Mouse (Mus musculus): Measurements from ENCODE around the gene Itga11. TPM values are rescaled to one million over a fixed set of nuclear protein-coding genes. Genes with fewer than 3 reads are reported as not detected.
A peak's percentile ranks its signal among the peaks of the same experiment; 100 is the strongest.

The Itga11 gene
- polyA plus RNA-seq, 1 experiment from 2014 or later, result 2.8 TPM

GRCm38 (mm10) chr9:62675172-62675571 is 2.5 kb upstream of the Itga11 start:
- 76% methylated on average over 1 of the region's 1 CpGs for WGBS
- Histone ChIP-seq H3K36me3 (ENCODE audit: control insufficient read depth, insufficient read depth, low read length) (no peaks in the 10 kb centered on the region), H3K27me3 (replicated peaks; ENCODE audit: control insufficient read depth, insufficient read depth, low read length) (peaks cover 25% of the 10 kb centered on the region), H3K9ac (ENCODE audit: low read depth, low read length) (no peak overlapping the region), H3K4me1 (ENCODE audit: control insufficient read depth, insufficient read depth, low read length) (peaks cover 19% of the 10 kb centered on the region), H3K4me2 (ENCODE audit: low read depth, low read length) (no peak overlapping the region), H3K4me3 (ENCODE audit: low read length) (no peak overlapping the region), H3K27ac (ENCODE audit: low read length) (no peak overlapping the region), H3K9me3 (ENCODE audit: control insufficient read depth, low read length) (no peaks in the 10 kb centered on the region)
- no peak for ATAC-seq

GRCm38 (mm10) chr9:62678550-62679155 is 1.0 kb downstream of the Itga11 start:
- WGBS, result 9% methylated on average over 22 of the region's 22 CpGs
- ATAC-seq, result no peak
- Histone ChIP-seq H3K9ac (ENCODE audit: low read depth, low read length) (peak overlapping the region; percentile 67), H3K9me3 (ENCODE audit: control insufficient read depth, low read length) (no peaks in the 10 kb centered on the region), H3K4me3 (ENCODE audit: low read length) (peak overlapping the region; percentile 59), H3K4me1 (ENCODE audit: control insufficient read depth, insufficient read depth, low read length) (peaks cover 19% of the 10 kb centered on the region), H3K27ac (ENCODE audit: low read length) (no peak overlapping the region), H3K27me3 (replicated peaks; ENCODE audit: control insufficient read depth, insufficient read depth, low read length) (peaks cover 25% of the 10 kb centered on the region), H3K36me3 (ENCODE audit: control insufficient read depth, insufficient read depth, low read length) (no peaks in the 10 kb centered on the region), H3K4me2 (ENCODE audit: low read depth, low read length) (peak overlapping the region; percentile 79)

DNA sequence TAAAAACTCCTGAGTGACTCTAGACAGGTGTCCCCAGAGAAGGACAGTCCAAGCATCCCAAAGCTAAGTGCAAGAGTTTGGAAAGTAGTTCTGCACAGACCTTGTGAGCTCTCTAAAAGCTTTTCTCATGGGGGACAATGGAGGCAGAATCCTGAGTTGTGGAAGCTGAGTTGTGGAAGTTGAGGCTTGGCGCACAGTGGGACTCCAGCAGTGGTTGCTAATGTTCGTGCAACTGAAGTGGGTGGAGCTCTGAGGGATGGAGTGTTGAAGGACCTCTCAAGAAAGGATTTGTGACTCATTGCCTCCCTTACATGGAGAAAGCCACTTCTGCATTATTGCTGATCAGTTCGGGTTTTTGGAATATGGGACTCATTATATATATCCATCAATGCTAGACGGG is 1.8 kb downstream of the Itga11 start:
- no peaks in the 10 kb centered on the region for H3K36me3 ChIP-seq (ENCODE audit: control insufficient read depth, insufficient read depth, low read length)
- ATAC-seq, result no peak
- H3K27ac ChIP-seq (ENCODE audit: low read length), result no peak overlapping the region
- WGBS, result 79% methylated on average over 4 of the region's 4 CpGs
- no peaks in the 10 kb centered on the region for H3K9me3 ChIP-seq (ENCODE audit: control insufficient read depth, low read length)
- peaks cover 25% of the 10 kb centered on the region for H3K27me3 ChIP-seq (replicated peaks; ENCODE audit: control insufficient read depth, insufficient read depth, low read length)
- no peak overlapping the region for H3K4me2 ChIP-seq (ENCODE audit: low read depth, low read length)
- peaks cover 19% of the 10 kb centered on the region for H3K4me1 ChIP-seq (ENCODE audit: control insufficient read depth, insufficient read depth, low read length)
- no peak overlapping the region for H3K9ac ChIP-seq (ENCODE audit: low read depth, low read length)
- no peak overlapping the region for H3K4me3 ChIP-seq (ENCODE audit: low read length)

- Histone ChIP-seq H3K9me3 (ENCODE audit: control insufficient read depth, low read length) (no peaks in the 10 kb centered on the region), H3K4me2 (ENCODE audit: low read depth, low read length) (no peak overlapping the region), H3K27ac (ENCODE audit: low read length) (no peak overlapping the region), H3K27me3 (replicated peaks; ENCODE audit: control insufficient read depth, insufficient read depth, low read length) (peaks cover 1% of the 10 kb centered on the region; the same call in 1 of the 2 replicates), H3K36me3 (ENCODE audit: control insufficient read depth, insufficient read depth, low read length) (no peaks in the 10 kb centered on the region), H3K4me1 (ENCODE audit: control insufficient read depth, insufficient read depth, low read length) (no peaks in the 10 kb centered on the region), H3K4me3 (ENCODE audit: low read length) (no peak overlapping the region), H3K9ac (ENCODE audit: low read depth, low read length) (no peak overlapping the region)
- ATAC-seq, result no peak
- 84% methylated on average over 7 of the region's 7 CpGs for WGBS
Measured at GRCm38 (mm10) chr9:62684311-62684710, 6.7 kb downstream of the Itga11 start.

GRCm38 (mm10) chr9:62689748-62690147 is 12.1 kb downstream of the Itga11 start:
- H3K4me1 ChIP-seq (ENCODE audit: control insufficient read depth, insufficient read depth, low read length), result no peaks in the 10 kb centered on the region
- 85% methylated on average over 10 of the region's 10 CpGs for WGBS
- ATAC-seq, result no peak
- no peaks in the 10 kb centered on the region for H3K27me3 ChIP-seq (replicated peaks; ENCODE audit: control insufficient read depth, insufficient read depth, low read length)
- no peak overlapping the region for H3K4me2 ChIP-seq (ENCODE audit: low read depth, low read length)
- no peak overlapping the region for H3K9ac ChIP-seq (ENCODE audit: low read depth, low read length)
- no peaks in the 10 kb centered on the region for H3K9me3 ChIP-seq (ENCODE audit: control insufficient read depth, low read length)
- H3K27ac ChIP-seq (ENCODE audit: low read length), result no peak overlapping the region
- no peak overlapping the region for H3K4me3 ChIP-seq (ENCODE audit: low read length)
- no peaks in the 10 kb centered on the region for H3K36me3 ChIP-seq (ENCODE audit: control insufficient read depth, insufficient read depth, low read length)

GRCm38 (mm10) chr9:62694054-62694453 is 16.4 kb downstream of the Itga11 start:
- 66% methylated on average over 5 of the region's 5 CpGs for WGBS
- Histone ChIP-seq H3K9me3 (ENCODE audit: control insufficient read depth, low read length) (no peaks in the 10 kb centered on the region), H3K27ac (ENCODE audit: low read length) (no peak overlapping the region), H3K36me3 (ENCODE audit: control insufficient read depth, insufficient read depth, low read length) (no peaks in the 10 kb centered on the region), H3K27me3 (replicated peaks; ENCODE audit: control insufficient read depth, insufficient read depth, low read length) (no peaks in the 10 kb centered on the region), H3K4me2 (ENCODE audit: low read depth, low read length) (no peak overlapping the region), H3K9ac (ENCODE audit: low read depth, low read length) (no peak overlapping the region), H3K4me1 (ENCODE audit: control insufficient read depth, insufficient read depth, low read length) (no peaks in the 10 kb centered on the region), H3K4me3 (ENCODE audit: low read length) (no peak overlapping the region)
- no peak for ATAC-seq

GRCm38 (mm10) chr9:62695210-62695609 is 17.6 kb downstream of the Itga11 start:
- WGBS, result 73% methylated on average over 9 of the region's 9 CpGs
- H3K4me2 ChIP-seq (ENCODE audit: low read depth, low read length), result no peak overlapping the region
- H3K27ac ChIP-seq (ENCODE audit: low read length), result no peak overlapping the region
- no peaks in the 10 kb centered on the region for H3K36me3 ChIP-seq (ENCODE audit: control insufficient read depth, insufficient read depth, low read length)
- no peak overlapping the region for H3K9ac ChIP-seq (ENCODE audit: low read depth, low read length)
- no peaks in the 10 kb centered on the region for H3K9me3 ChIP-seq (ENCODE audit: control insufficient read depth, low read length)
- no peak for ATAC-seq
- no peaks in the 10 kb centered on the region for H3K4me1 ChIP-seq (ENCODE audit: control insufficient read depth, insufficient read depth, low read length)
- H3K27me3 ChIP-seq (replicated peaks; ENCODE audit: control insufficient read depth, insufficient read depth, low read length), result no peaks in the 10 kb centered on the region
- H3K4me3 ChIP-seq (ENCODE audit: low read length), result no peak overlapping the region

GRCm38 (mm10) chr9:62696799-62697198 is 19.2 kb downstream of the Itga11 start:
- Histone ChIP-seq H3K4me1 (ENCODE audit: control insufficient read depth, insufficient read depth, low read length) (no peaks in the 10 kb centered on the region), H3K27ac (ENCODE audit: low read length) (no peak overlapping the region), H3K9me3 (ENCODE audit: control insufficient read depth, low read length) (no peaks in the 10 kb centered on the region), H3K27me3 (replicated peaks; ENCODE audit: control insufficient read depth, insufficient read depth, low read length) (no peaks in the 10 kb centered on the region), H3K9ac (ENCODE audit: low read depth, low read length) (no peak overlapping the region), H3K4me3 (ENCODE audit: low read length) (no peak overlapping the region), H3K4me2 (ENCODE audit: low read depth, low read length) (no peak overlapping the region), H3K36me3 (ENCODE audit: control insufficient read depth, insufficient read depth, low read length) (no peaks in the 10 kb centered on the region)
- 82% methylated on average over 4 of the region's 4 CpGs for WGBS
- no peak for ATAC-seq

GRCm38 (mm10) chr9:62707267-62707666 is 29.6 kb downstream of the Itga11 start:
- no peak overlapping the region for H3K4me2 ChIP-seq (ENCODE audit: low read depth, low read length)
- 85% methylated on average over 4 of the region's 4 CpGs for WGBS
- H3K4me3 ChIP-seq (ENCODE audit: low read length), result no peak overlapping the region
- no peaks in the 10 kb centered on the region for H3K27me3 ChIP-seq (replicated peaks; ENCODE audit: control insufficient read depth, insufficient read depth, low read length)
- H3K9me3 ChIP-seq (ENCODE audit: control insufficient read depth, low read length), result no peaks in the 10 kb centered on the region
- H3K9ac ChIP-seq (ENCODE audit: low read depth, low read length), result no peak overlapping the region
- no peaks in the 10 kb centered on the region for H3K36me3 ChIP-seq (ENCODE audit: control insufficient read depth, insufficient read depth, low read length)
- H3K27ac ChIP-seq (ENCODE audit: low read length), result no peak overlapping the region
- ATAC-seq, result no peak
- peaks cover 7% of the 10 kb centered on the region for H3K4me1 ChIP-seq (ENCODE audit: control insufficient read depth, insufficient read depth, low read length)

DNA sequence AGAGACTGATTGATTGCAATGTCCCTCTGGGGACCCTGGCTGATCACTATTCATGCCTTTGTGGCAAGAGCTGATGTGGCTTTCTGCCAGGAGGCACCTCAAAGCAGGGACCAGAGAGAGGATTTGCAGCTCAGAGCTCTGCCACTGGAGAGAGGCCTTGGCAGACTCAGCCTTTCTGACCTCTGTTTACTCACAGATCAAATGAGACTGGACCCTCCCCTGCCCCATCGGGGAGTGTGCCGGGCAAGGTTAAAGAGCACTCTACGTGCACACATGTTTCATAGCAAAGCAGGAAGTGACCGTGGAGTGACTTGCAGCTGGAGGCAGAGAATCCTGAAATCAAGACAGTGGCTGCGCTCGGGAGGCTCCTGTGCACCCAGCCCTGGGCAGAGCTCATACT is 30.2 kb downstream of the Itga11 start:
- Histone ChIP-seq H3K27me3 (replicated peaks; ENCODE audit: control insufficient read depth, insufficient read depth, low read length) (no peaks in the 10 kb centered on the region), H3K4me2 (ENCODE audit: low read depth, low read length) (no peak overlapping the region), H3K4me1 (ENCODE audit: control insufficient read depth, insufficient read depth, low read length) (peaks cover 7% of the 10 kb centered on the region), H3K9ac (ENCODE audit: low read depth, low read length) (0 out of 2 replicates have a peak overlapping the region, but pooled peaks have one; percentile 2), H3K36me3 (ENCODE audit: control insufficient read depth, insufficient read depth, low read length) (no peaks in the 10 kb centered on the region), H3K27ac (ENCODE audit: low read length) (no peak overlapping the region), H3K9me3 (ENCODE audit: control insufficient read depth, low read length) (no peaks in the 10 kb centered on the region), H3K4me3 (ENCODE audit: low read length) (no peak overlapping the region)
- 26% methylated on average over 6 of the region's 6 CpGs for WGBS
- ATAC-seq, result peak; percentile 60; the same call in 1 of the 2 replicates
